ENCODE assay signal across 8 mouse cellular contexts in genomic region chr15:97768192-97768591, GRCm38 (mm10). TPM values are rescaled to one million over a fixed set of nuclear protein-coding genes. Genes with fewer than 3 reads are reported as not detected.
DNase-seq lines count a peak whose midpoint lies in the region; ATAC-seq and TF ChIP-seq lines count a peak whose summit lies in the region.

No protein-coding gene starts in this region.

- no peaks in the 10 kb centered on the region for H3K9me3 ChIP-seq in hindbrain, embryonic 13.5 days

- H3K27ac ChIP-seq in layer of hippocampus, adult 2 months: peak overlapping the region; percentile 94
- no peak overlapping the region for H3K27ac ChIP-seq in hindbrain, embryonic 13.5 days
- peak overlapping the region; percentile 39; the same call in 1 of the 2 replicates for H3K27ac ChIP-seq in olfactory bulb, adult 2 months (ENCODE audit: insufficient read depth, low read depth, low read length)

- peak overlapping the region; percentile 68 for H3K4me3 ChIP-seq in layer of hippocampus, adult 2 months
- peak overlapping the region; percentile 45 for H3K4me3 ChIP-seq in hindbrain, embryonic 13.5 days
- peak overlapping the region; percentile 93 for H3K4me3 ChIP-seq in lung, adult 2 months (replicated peaks; ENCODE audit: extremely low read depth, low read depth, low read length)
- H3K4me3 ChIP-seq in olfactory bulb, adult 2 months (ENCODE audit: insufficient read depth, low read depth, low read length): peak overlapping the region; percentile 58

- no peak; the same call in 1 of the 2 replicates for TF ChIP-seq POLR2A in lung, adult 2 months (IDR thresholded peaks at IDR 0.05; ENCODE audit: borderline replicate concordance, extremely low read depth, low read depth, low read length)
- TF ChIP-seq POLR2A in olfactory bulb, adult 2 months (IDR thresholded peaks at IDR 0.05; ENCODE audit: insufficient read depth, low read depth, low read length): no peak

- TF ChIP-seq CTCF in layer of hippocampus, adult 2 months (conservative IDR thresholded peaks at IDR 0.05): no peak
- TF ChIP-seq CTCF in lung, adult 2 months (IDR thresholded peaks at IDR 0.05; ENCODE audit: insufficient read depth, low read length): peak; percentile 38
- TF ChIP-seq CTCF in olfactory bulb, adult 2 months (IDR thresholded peaks at IDR 0.05; ENCODE audit: insufficient read depth, low read depth, low read length): no peak

- peaks cover 52% of the 10 kb centered on the region for H3K4me1 ChIP-seq in hindbrain, embryonic 13.5 days (replicated peaks)
- H3K4me1 ChIP-seq in lung, adult 2 months (ENCODE audit: control insufficient read depth, insufficient read depth, low read length): peaks cover 26% of the 10 kb centered on the region
- peaks cover 42% of the 10 kb centered on the region for H3K4me1 ChIP-seq in olfactory bulb, adult 2 months (ENCODE audit: control insufficient read depth, insufficient read depth, low read length)

- peaks cover 76% of the 10 kb centered on the region for H3K27me3 ChIP-seq in hindbrain, embryonic 13.5 days

- no peaks in the 10 kb centered on the region for H3K36me3 ChIP-seq in hindbrain, embryonic 13.5 days

- peak overlapping the region; percentile 88 for H3K4me2 ChIP-seq in hindbrain, embryonic 13.5 days

- ATAC-seq in common myeloid progenitor, adult 5-6 weeks (replicated peaks; ENCODE audit: low read depth, poor library complexity, severe bottlenecking): peak; percentile 23; the same call in 1 of the 2 replicates
- ATAC-seq in hindbrain, embryonic 13.5 days (ENCODE audit: low FRiP score): no peak

- under 1% methylated on average over 18 of the region's 18 CpGs for WGBS in hindbrain, embryonic 13.5 days
- WGBS in lung, adult 2 months: 1% methylated on average over 18 of the region's 18 CpGs
- WGBS in olfactory bulb, adult 2 months: 7% methylated on average over 18 of the region's 18 CpGs

- peak overlapping the region; percentile 69 for H3K9ac ChIP-seq in hindbrain, embryonic 13.5 days

- DNase-seq in layer of hippocampus, adult 2 months (ENCODE audit: low spot score in 2 of 2): no peak
- DNase-seq in layer of hippocampus, adult 9-10 months (ENCODE audit: low spot score): no peak
- no peak for DNase-seq in lung, adult 2 months
- DNase-seq in frontal cortex, postnatal 36 days (ENCODE audit: low spot score in 2 of 2): no peak
- no peak for DNase-seq in right cerebral cortex, adult 2 months (ENCODE audit: low spot score in 2 of 2)

RNA-seq across cellular contexts. Expression of gene Rapgef3, which starts 0.4 kb away (rescaled TPM):
- 10 to 100 TPM; 45.5 to 46.8 TPM for total RNA-seq in layer of hippocampus, adult 2 months (2021)
- total RNA-seq in common myeloid progenitor, adult 5-6 weeks (2017): 6.1 and 7.5 TPM in 2 replicates
- polyA plus RNA-seq in hindbrain, embryonic 13.5 days (2015; fragmentation: Nextera tagmentation; extraction: Ambion mirVana): 10.4 and 10.8 TPM in 2 replicates
- 94.2 and 133 TPM in 2 replicates for polyA plus RNA-seq in lung, adult 2 months (2012; rRNA removed)
- not detected in 2 replicates for polyA plus RNA-seq in olfactory bulb, adult 2 months (2012; ENCODE audit: insufficient read depth, insufficient read length, low replicate concordance, missing spikeins)

RNA-seq across cellular contexts. Expression of gene Slc48a1, which starts 10.1 kb away (rescaled TPM):
- total RNA-seq in layer of hippocampus, adult 2 months (2021): 100 to 1,000 TPM; 133 to 135 TPM
- total RNA-seq in common myeloid progenitor, adult 5-6 weeks (2017): 55.3 and 57.2 TPM in 2 replicates
- polyA plus RNA-seq in hindbrain, embryonic 13.5 days (2015; fragmentation: Nextera tagmentation; extraction: Ambion mirVana): 59.8 and 62.9 TPM in 2 replicates
- polyA plus RNA-seq in lung, adult 2 months (2012; rRNA removed): 158 and 174 TPM in 2 replicates
- polyA plus RNA-seq in olfactory bulb, adult 2 months (2012; ENCODE audit: insufficient read depth, insufficient read length, low replicate concordance, missing spikeins): not detected in 2 replicates

RNA-seq across cellular contexts. Expression of gene Endou, which starts 37.1 kb away (rescaled TPM):
- under 1 TPM; 0.59 to 0.96 TPM for total RNA-seq in layer of hippocampus, adult 2 months (2021)
- total RNA-seq in common myeloid progenitor, adult 5-6 weeks (2017): 0.49 and 2.3 TPM in 2 replicates
- 0.21 and 0.29 TPM in 2 replicates for polyA plus RNA-seq in hindbrain, embryonic 13.5 days (2015; fragmentation: Nextera tagmentation; extraction: Ambion mirVana)
- polyA plus RNA-seq in lung, adult 2 months (2012; rRNA removed): 4.0 and 18.9 TPM in 2 replicates
- polyA plus RNA-seq in olfactory bulb, adult 2 months (2012; ENCODE audit: insufficient read depth, insufficient read length, low replicate concordance, missing spikeins): not detected in 2 replicates
